Mouse (Mus musculus): ENCODE measurements around the gene Egfem1.

The Egfem1 gene

DNA sequence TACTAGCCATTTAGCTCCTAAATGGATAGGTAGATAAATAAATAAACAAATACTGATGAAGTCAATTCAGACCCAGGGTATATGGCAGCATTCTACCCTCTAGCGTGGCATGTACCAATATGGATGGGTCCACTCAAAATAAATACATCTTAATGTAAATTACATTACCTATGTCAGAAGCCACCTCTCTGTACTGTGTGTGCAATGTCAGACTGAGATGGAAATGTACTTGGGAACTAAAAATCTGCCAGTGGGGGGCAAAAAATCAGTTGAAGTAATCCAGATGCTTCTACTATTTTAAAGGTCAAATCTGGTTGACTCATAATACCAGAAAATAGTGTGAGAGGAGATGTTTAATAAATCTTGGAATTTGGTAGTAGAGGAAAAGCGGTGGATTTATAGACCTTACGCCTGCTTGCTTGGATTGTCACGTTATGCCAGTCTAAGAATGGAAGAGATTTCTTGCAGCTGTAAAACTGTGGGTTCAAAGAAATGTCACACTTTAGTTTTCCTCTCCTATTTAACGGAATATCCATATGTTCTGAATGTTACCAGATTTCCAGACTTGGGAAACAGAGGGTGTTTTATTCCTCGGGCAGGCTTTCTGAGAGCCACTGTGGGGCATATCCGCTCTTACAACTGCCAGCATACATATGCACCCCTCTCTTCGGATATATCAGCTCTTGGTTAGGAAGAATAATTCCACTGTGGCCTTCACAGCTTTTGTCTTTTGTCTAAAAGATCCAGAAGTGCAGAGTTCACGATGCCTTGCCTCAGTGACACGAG, 116.1 kb downstream of the Egfem1 start:
- Histone ChIP-seq H3K36me3 (ENCODE audit: insufficient read depth, low read length) (no peaks in the 10 kb centered on the region), H3K9me3 (ENCODE audit: low read length) (no peaks in the 10 kb centered on the region), H3K4me1 (replicated peaks; ENCODE audit: low read depth, low read length) (no peaks in the 10 kb centered on the region), H3K27me3 (ENCODE audit: insufficient read depth, low read length) (no peaks in the 10 kb centered on the region), H3K4me3 (replicated peaks; ENCODE audit: low read length) (no peak overlapping the region)
- no peak for TF ChIP-seq NANOG (IDR thresholded peaks at IDR 0.05; ENCODE audit: borderline replicate concordance, low read length)
- TF ChIP-seq CTCF (conservative IDR thresholded peaks at IDR 0.05; ENCODE audit: low read length) = no peak

DNA sequence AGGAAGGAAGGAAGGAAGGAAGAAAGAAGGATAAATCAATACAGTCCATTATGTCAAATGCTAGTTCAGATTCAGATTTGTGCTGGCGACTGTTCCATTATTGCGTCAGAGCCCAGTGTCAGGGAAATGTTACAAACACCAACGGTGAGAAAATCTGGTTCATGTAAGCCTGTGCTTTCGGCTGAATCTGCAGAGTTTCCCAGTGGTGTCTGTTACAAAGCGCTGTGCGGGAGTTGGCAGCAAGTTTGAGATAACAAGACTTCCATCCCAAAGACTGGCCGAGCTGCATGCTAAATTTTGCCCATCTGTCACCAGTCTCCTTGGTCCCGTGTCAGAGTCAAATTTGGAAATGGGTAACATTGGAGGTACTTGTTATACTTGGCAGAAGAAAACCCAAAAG, 118.8 kb downstream of the Egfem1 start:
- Histone ChIP-seq H3K9me3 (ENCODE audit: low read length) (no peaks in the 10 kb centered on the region), H3K36me3 (ENCODE audit: insufficient read depth, low read length) (no peaks in the 10 kb centered on the region), H3K4me1 (replicated peaks; ENCODE audit: low read depth, low read length) (no peaks in the 10 kb centered on the region), H3K4me3 (replicated peaks; ENCODE audit: low read length) (no peak overlapping the region), H3K27me3 (ENCODE audit: insufficient read depth, low read length) (no peaks in the 10 kb centered on the region)
- TF ChIP-seq NANOG (IDR thresholded peaks at IDR 0.05; ENCODE audit: borderline replicate concordance, low read length) = no peak
- no peak for TF ChIP-seq POU5F1 (IDR thresholded peaks at IDR 0.05; ENCODE audit: borderline replicate concordance, low read length)
- TF ChIP-seq CTCF (conservative IDR thresholded peaks at IDR 0.05; ENCODE audit: low read length) = no peak

DNA sequence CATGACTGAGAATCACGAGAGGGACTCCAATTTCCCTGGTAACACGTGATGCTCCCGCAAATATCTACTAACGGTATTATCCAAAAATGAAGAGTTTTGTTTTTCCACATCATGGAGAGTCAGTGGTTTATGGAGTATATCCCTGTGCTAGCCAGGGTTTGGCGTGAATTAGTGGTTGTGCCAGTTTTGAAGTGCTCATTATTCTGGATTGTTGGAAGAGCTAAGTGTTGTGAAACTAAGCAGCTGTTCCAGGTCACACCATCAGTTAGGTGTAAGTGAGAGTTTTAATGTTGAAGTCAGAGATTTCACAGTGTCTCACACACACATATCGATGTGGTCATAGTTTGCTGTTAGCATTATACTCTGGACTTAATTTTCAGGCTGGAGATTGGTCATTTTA, 120.7 kb downstream of the Egfem1 start:
- Histone ChIP-seq H3K9me3 (ENCODE audit: low read length) (no peaks in the 10 kb centered on the region), H3K4me3 (replicated peaks; ENCODE audit: low read length) (no peak overlapping the region), H3K27me3 (ENCODE audit: insufficient read depth, low read length) (no peaks in the 10 kb centered on the region), H3K4me1 (replicated peaks; ENCODE audit: low read depth, low read length) (no peaks in the 10 kb centered on the region), H3K36me3 (ENCODE audit: insufficient read depth, low read length) (no peaks in the 10 kb centered on the region)
- no peak for TF ChIP-seq NANOG (IDR thresholded peaks at IDR 0.05; ENCODE audit: borderline replicate concordance, low read length)
- TF ChIP-seq CTCF (conservative IDR thresholded peaks at IDR 0.05; ENCODE audit: low read length) = no peak
- TF ChIP-seq POU5F1 (IDR thresholded peaks at IDR 0.05; ENCODE audit: borderline replicate concordance, low read length) = no peak

DNA sequence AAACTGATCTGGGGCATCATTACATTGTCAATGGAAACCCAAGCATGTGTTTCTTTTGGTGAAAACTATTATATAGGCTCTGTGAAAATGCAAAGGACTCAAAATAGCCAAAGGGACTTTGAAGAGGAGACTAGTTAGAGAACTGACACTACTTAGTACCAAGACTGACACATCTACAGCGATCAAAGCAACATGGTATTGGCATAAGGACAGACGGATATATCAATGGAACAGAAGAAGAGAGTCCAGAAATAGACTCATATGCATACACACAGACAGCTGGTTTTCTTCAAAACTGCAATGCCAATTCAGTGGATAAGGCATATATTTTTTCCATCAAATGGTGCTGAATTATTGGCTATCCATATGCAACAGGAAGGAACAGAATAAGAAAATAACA, 140.6 kb downstream of the Egfem1 start:
- no peak for TF ChIP-seq POU5F1 (IDR thresholded peaks at IDR 0.05; ENCODE audit: borderline replicate concordance, low read length)
- TF ChIP-seq NANOG (IDR thresholded peaks at IDR 0.05; ENCODE audit: borderline replicate concordance, low read length) = no peak
- TF ChIP-seq CTCF (conservative IDR thresholded peaks at IDR 0.05; ENCODE audit: low read length) = no peak
- no peaks in the 10 kb centered on the region for H3K36me3 ChIP-seq (ENCODE audit: insufficient read depth, low read length)
- no peak overlapping the region for H3K4me3 ChIP-seq (replicated peaks; ENCODE audit: low read length)
- no peaks in the 10 kb centered on the region for H3K27me3 ChIP-seq (ENCODE audit: insufficient read depth, low read length)
- no peaks in the 10 kb centered on the region for H3K9me3 ChIP-seq (ENCODE audit: low read length)
- H3K4me1 ChIP-seq (replicated peaks; ENCODE audit: low read depth, low read length) = no peaks in the 10 kb centered on the region

DNA sequence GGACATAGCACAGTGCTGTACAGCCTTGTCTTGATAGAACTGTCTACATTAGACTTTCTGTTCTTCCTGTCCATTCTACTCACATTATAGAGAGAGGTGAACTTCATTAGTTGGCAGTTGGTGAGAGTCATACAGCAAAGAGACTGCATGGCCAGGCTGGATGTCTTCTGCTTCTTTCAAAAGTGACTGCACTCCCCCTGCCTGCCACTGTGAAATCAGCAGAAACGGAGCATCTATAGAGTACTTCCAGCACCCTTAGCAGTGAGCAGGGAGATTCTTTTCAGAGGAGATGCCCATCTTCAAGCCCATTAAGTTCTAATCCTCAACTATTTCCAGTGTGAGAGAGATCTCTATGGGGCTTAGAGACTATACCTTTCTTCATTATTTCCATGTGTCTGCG, 147.9 kb downstream of the Egfem1 start:
- Histone ChIP-seq H3K4me3 (replicated peaks; ENCODE audit: low read length) (no peak overlapping the region), H3K9me3 (ENCODE audit: low read length) (no peaks in the 10 kb centered on the region), H3K4me1 (replicated peaks; ENCODE audit: low read depth, low read length) (no peaks in the 10 kb centered on the region), H3K36me3 (ENCODE audit: insufficient read depth, low read length) (no peaks in the 10 kb centered on the region), H3K27me3 (ENCODE audit: insufficient read depth, low read length) (no peaks in the 10 kb centered on the region)
- no peak for TF ChIP-seq CTCF (conservative IDR thresholded peaks at IDR 0.05; ENCODE audit: low read length)
- no peak for TF ChIP-seq NANOG (IDR thresholded peaks at IDR 0.05; ENCODE audit: borderline replicate concordance, low read length)
- no peak for TF ChIP-seq POU5F1 (IDR thresholded peaks at IDR 0.05; ENCODE audit: borderline replicate concordance, low read length)

DNA sequence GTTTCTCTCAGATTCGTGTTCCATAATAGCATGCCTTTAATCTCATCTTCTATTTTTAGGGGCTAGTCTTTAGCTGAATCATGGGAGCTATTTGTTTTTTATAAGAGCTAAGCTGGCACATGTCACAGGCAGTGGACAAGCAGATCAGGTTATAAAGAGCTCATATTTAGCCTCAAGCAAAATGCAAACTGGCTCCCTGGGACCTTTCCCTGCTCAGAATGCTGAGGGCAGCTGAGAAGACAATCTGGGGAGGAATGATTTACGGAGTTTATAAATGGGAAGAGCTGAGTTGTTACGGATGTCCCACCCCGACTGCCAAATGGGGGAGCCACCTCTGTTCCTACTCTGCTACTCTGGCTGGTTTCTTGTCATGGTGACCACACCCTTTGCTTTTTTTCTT, 153.7 kb downstream of the Egfem1 start:
- no peak overlapping the region for H3K4me3 ChIP-seq (replicated peaks; ENCODE audit: low read length)
- TF ChIP-seq POU5F1 (IDR thresholded peaks at IDR 0.05; ENCODE audit: borderline replicate concordance, low read length) = no peak
- peaks cover 8% of the 10 kb centered on the region for H3K4me1 ChIP-seq (replicated peaks; ENCODE audit: low read depth, low read length)
- H3K9me3 ChIP-seq (ENCODE audit: low read length) = no peaks in the 10 kb centered on the region
- no peaks in the 10 kb centered on the region for H3K36me3 ChIP-seq (ENCODE audit: insufficient read depth, low read length)
- no peaks in the 10 kb centered on the region for H3K27me3 ChIP-seq (ENCODE audit: insufficient read depth, low read length)

DNA sequence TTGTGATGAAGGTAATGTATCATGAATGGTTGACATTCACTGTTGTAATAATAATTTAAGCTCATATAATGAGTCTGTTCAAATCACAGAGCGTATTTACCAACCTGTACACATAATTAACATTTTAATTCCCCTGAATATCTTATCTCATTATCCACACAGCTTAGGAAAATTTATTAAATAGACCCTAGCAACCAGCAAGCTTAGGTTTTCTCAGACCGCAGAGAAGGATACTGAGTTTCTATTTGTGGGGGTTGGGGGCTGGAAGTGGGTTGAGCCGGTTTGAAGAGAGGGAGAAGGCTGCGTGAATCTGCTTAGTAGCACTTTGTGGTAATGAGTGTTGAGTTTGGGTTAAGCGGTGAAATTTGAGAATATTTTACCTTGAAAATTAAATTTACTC, 154.7 kb downstream of the Egfem1 start:
- H3K4me3 ChIP-seq (replicated peaks; ENCODE audit: low read length) = no peak overlapping the region
- H3K4me1 ChIP-seq (replicated peaks; ENCODE audit: low read depth, low read length) = peaks cover 8% of the 10 kb centered on the region
- no peaks in the 10 kb centered on the region for H3K9me3 ChIP-seq (ENCODE audit: low read length)
- no peak for TF ChIP-seq NANOG (IDR thresholded peaks at IDR 0.05; ENCODE audit: borderline replicate concordance, low read length)
- no peak for TF ChIP-seq CTCF (conservative IDR thresholded peaks at IDR 0.05; ENCODE audit: low read length)
- no peak for TF ChIP-seq POU5F1 (IDR thresholded peaks at IDR 0.05; ENCODE audit: borderline replicate concordance, low read length)
- H3K27me3 ChIP-seq (ENCODE audit: insufficient read depth, low read length) = no peaks in the 10 kb centered on the region
- no peaks in the 10 kb centered on the region for H3K36me3 ChIP-seq (ENCODE audit: insufficient read depth, low read length)

DNA sequence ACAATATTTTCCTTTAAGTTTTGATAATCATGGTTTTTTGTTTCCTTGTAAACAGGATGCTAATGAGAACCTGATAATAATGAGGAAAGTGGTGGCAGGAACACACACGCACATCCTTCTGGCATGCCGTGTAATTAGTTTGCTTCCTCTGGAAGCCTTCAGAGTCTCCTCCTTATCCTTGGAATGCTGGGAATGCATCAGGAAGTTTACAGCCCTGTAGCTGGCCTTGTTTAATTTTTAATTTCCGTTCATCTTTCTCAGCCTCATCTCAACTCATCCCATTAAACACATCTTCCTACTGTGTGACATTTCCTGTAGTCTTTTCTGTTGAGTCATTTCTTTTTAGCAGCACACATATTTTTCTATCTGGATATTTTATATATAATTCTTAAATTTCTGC, 161.8 kb downstream of the Egfem1 start:
- H3K27me3 ChIP-seq (ENCODE audit: insufficient read depth, low read length) = no peaks in the 10 kb centered on the region
- TF ChIP-seq NANOG (IDR thresholded peaks at IDR 0.05; ENCODE audit: borderline replicate concordance, low read length) (no peak), POU5F1 (IDR thresholded peaks at IDR 0.05; ENCODE audit: borderline replicate concordance, low read length) (no peak), CTCF (conservative IDR thresholded peaks at IDR 0.05; ENCODE audit: low read length) (no peak)

DNA sequence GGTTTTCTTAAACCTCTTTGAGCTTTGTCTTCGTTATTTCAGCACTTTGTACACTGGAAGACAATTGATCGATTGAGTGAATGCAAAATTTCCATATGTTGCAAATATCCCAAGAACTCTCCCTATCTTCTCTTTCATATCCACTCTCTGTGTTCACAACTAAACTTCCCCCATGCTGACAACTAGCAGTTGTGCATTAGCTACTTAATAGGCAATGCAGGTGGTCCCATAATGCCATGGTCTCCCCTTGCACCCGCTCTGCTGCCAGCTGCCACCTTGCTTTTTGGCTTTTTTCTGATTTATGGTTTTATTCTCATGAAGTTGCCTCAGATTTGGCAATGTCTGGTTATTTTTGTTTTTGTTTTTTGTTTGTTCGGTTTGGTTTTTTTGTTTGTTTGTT, 209.8 kb downstream of the Egfem1 start:
- TF ChIP-seq NANOG (IDR thresholded peaks at IDR 0.05; ENCODE audit: borderline replicate concordance, low read length) (no peak), CTCF (conservative IDR thresholded peaks at IDR 0.05; ENCODE audit: low read length) (no peak), POU5F1 (IDR thresholded peaks at IDR 0.05; ENCODE audit: borderline replicate concordance, low read length) (no peak)
- Histone ChIP-seq H3K4me1 (replicated peaks; ENCODE audit: low read depth, low read length) (no peaks in the 10 kb centered on the region), H3K27me3 (ENCODE audit: insufficient read depth, low read length) (no peaks in the 10 kb centered on the region), H3K9me3 (ENCODE audit: low read length) (no peaks in the 10 kb centered on the region), H3K36me3 (ENCODE audit: insufficient read depth, low read length) (no peaks in the 10 kb centered on the region), H3K4me3 (replicated peaks; ENCODE audit: low read length) (no peak overlapping the region)

More for the DNA sequence above, 161.8 kb downstream of the Egfem1 start:
- Histone ChIP-seq H3K4me1 (replicated peaks; ENCODE audit: low read depth, low read length) (no peaks in the 10 kb centered on the region), H3K36me3 (ENCODE audit: insufficient read depth, low read length) (no peaks in the 10 kb centered on the region), H3K4me3 (replicated peaks; ENCODE audit: low read length) (no peak overlapping the region), H3K9me3 (ENCODE audit: low read length) (no peaks in the 10 kb centered on the region)

Data from E14TG2a.4 (cell line).